Mouse (Mus musculus): ENCODE measurements around the gene Rnf180. TPM values are rescaled to one million over a fixed set of nuclear protein-coding genes. Genes with fewer than 3 reads are reported as not detected.

Gene Rnf180
- polyA plus RNA-seq, 1 experiment, result 2.7 TPM

DNA sequence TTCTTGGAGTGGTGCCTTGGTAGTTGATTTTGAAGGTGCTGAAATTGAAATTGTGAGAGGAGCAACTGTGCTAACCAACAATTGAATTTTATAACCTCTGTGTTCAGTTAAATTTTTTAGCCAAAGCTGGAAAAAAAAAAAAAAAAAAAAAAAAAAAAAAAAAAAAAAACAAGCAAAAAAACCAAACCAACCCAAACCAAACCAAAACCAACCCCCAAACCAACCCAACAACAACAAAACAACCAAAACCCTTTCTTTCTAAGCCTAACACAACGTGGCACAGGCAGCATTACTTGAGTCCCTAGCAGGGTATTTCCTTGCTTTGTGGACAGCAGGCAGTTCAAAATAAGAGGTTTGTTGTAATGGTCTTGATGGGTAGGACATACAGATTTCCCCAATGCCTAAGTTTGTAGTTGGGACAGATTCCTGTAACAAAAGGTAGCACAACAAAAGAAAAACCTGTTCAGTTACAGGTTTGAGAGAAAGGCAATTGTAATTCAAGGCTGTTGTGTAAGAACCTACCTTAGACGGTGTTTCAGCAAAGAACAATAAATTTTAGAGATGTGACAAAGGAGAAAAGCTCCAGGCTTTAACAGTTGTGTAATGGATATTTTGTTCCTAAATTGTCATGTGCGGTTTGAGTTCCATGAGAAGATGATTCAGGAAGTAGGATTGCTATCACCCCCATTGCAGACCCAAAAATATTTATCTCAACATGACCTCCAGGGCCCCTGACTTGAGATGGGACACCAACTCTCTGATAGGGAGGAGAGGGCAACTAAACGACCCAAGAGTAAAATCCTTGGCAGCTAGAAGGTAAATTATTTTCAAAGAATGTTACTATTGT lies 4.8 kb upstream of the Rnf180 start:
- H3K4me3 ChIP-seq (replicated peaks), result peak overlapping the region; percentile 81
- no peaks in the 10 kb centered on the region for H3K27me3 ChIP-seq (replicated peaks)
- peaks cover 86% of the 10 kb centered on the region for H3K4me1 ChIP-seq
- TF ChIP-seq GATA1 (IDR thresholded peaks at IDR 0.05; ENCODE audit: borderline replicate concordance, low read length) (no peak), FLI1 (IDR thresholded peaks at IDR 0.05; ENCODE audit: low read length) (no peak)
- H3K9me3 ChIP-seq, result no peaks in the 10 kb centered on the region
- no peaks in the 10 kb centered on the region for H3K36me3 ChIP-seq (replicated peaks; ENCODE audit: low read length)

DNA sequence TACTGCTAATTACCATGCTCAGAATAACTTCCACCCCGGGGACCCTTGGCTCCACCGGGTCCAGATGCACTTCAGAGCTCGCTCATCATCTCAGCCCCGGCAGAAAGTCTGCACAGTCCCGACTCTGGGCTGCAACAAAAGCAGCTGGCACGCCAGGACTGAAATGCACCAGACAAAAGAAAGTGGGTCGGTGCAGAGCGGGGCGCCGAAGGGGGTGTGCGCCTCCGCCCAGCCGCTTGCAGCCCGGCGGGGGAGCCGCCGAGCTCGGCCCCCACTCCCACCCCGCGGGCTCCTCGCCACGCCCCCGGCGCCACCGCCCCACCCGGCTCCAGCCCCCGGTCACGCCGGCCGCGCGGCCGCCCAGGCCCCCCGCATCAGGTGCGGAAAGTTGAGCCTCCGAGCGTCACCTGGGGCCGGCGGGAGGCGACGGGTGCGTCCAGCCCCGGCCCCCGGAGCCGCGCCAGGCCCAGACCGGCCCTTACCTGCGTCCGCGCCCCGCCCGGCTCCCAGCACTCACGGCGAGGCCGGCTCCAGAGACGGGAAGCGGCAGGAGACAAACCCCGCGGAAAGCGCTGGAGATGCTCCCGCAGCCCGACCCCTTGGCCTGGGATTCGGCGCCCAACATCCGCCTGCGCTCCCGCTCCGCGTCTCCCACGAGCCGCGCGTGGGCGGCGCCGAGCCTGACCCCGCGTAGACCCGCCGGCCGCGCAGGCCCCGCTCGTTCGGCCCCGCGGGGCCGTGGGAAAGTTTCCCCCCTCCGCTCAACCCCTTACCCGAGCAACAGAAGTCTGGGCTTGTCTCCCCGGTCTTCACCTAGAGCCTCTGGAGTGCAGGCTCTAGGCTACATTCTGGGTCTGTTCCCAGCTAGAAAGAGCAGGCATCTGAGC lies 591 bp downstream of the Rnf180 start:
- Histone ChIP-seq H3K4me1 (peaks cover 87% of the 10 kb centered on the region), H3K4me3 (replicated peaks) (peak overlapping the region; percentile 92), H3K27me3 (replicated peaks) (no peaks in the 10 kb centered on the region), H3K36me3 (replicated peaks; ENCODE audit: low read length) (peaks cover 16% of the 10 kb centered on the region), H3K9me3 (no peaks in the 10 kb centered on the region)
- TF ChIP-seq FLI1 (IDR thresholded peaks at IDR 0.05; ENCODE audit: low read length) (no peak), GATA1 (IDR thresholded peaks at IDR 0.05; ENCODE audit: borderline replicate concordance, low read length) (no peak)

DNA sequence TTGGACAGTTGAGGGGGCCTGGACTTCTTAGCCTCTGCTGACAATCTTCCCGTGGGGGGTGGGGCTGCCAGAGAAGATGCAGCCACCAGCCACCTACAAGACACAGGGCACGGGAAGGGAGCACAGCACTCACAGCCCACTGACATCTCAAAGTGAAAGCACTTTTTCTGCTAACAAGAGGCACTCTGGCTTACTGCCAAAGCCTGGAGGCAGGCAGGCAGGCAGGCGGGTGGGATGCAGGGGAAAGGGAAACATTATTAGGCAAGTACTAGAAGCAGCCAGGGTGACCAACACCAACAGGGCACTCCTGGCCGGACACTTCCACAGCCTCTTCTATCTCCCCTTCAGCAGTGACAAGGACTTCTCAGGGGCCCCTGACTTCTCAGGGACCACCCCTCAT lies 2.8 kb downstream of the Rnf180 start:
- TF ChIP-seq GATA1 (IDR thresholded peaks at IDR 0.05; ENCODE audit: borderline replicate concordance, low read length) (no peak), FLI1 (IDR thresholded peaks at IDR 0.05; ENCODE audit: low read length) (no peak)
- peak overlapping the region; percentile 89 for H3K4me3 ChIP-seq (replicated peaks)
- H3K27me3 ChIP-seq (replicated peaks), result no peaks in the 10 kb centered on the region
- no peaks in the 10 kb centered on the region for H3K9me3 ChIP-seq
- H3K36me3 ChIP-seq (replicated peaks; ENCODE audit: low read length), result peaks cover 32% of the 10 kb centered on the region
- H3K4me1 ChIP-seq, result peaks cover 82% of the 10 kb centered on the region

GRCm38 (mm10) chr13:105290594-105290993 lies 4.0 kb downstream of the Rnf180 start:
- Histone ChIP-seq H3K4me1 (peaks cover 80% of the 10 kb centered on the region), H3K4me3 (replicated peaks) (no peak overlapping the region), H3K9me3 (no peaks in the 10 kb centered on the region), H3K27me3 (replicated peaks) (no peaks in the 10 kb centered on the region), H3K36me3 (replicated peaks; ENCODE audit: low read length) (peaks cover 44% of the 10 kb centered on the region)
- TF ChIP-seq FLI1 (IDR thresholded peaks at IDR 0.05; ENCODE audit: low read length) (no peak), GATA1 (IDR thresholded peaks at IDR 0.05; ENCODE audit: borderline replicate concordance, low read length) (no peak)

GRCm38 (mm10) chr13:105290021-105290420 lies 4.6 kb downstream of the Rnf180 start:
- TF ChIP-seq GATA1 (IDR thresholded peaks at IDR 0.05; ENCODE audit: borderline replicate concordance, low read length), result no peak
- TF ChIP-seq FLI1 (IDR thresholded peaks at IDR 0.05; ENCODE audit: low read length), result no peak
- Histone ChIP-seq H3K36me3 (replicated peaks; ENCODE audit: low read length) (peaks cover 46% of the 10 kb centered on the region), H3K4me1 (peaks cover 77% of the 10 kb centered on the region), H3K4me3 (replicated peaks) (no peak overlapping the region), H3K9me3 (no peaks in the 10 kb centered on the region), H3K27me3 (replicated peaks) (no peaks in the 10 kb centered on the region)

DNA sequence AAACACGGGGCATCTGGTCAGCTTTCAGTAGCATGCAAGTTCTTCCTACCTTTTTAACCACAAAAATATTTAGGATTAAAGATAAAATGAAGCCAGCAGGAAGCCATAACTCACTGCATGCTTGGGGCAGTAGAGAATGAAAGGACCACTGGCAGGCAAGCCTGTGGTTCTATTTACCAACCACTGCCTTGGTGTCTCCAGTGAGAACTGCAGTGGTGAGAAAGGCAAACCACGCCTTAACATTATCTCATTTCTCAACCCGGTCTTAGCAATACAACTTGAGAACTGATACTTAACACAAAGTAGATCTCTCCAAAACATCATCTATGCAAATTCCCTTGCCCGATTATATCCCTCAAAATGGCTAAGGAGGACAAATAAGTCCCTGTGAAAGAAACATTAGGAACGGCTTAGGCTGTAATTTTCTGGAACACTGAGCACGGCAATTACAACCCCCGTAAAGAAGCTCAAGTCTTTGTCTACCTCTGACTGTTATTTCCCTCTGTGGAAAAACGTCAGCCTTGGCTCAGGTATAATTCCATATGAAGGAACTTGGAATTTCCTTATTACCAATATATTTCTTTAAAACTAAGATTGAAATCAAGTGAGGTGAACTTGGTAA lies 15.1 kb downstream of the Rnf180 start:
- Histone ChIP-seq H3K4me1 (peaks cover 52% of the 10 kb centered on the region), H3K27me3 (replicated peaks) (no peaks in the 10 kb centered on the region), H3K4me3 (replicated peaks) (peak overlapping the region; percentile 7), H3K9me3 (no peaks in the 10 kb centered on the region), H3K36me3 (replicated peaks; ENCODE audit: low read length) (peaks cover 37% of the 10 kb centered on the region)
- TF ChIP-seq GATA1 (IDR thresholded peaks at IDR 0.05; ENCODE audit: borderline replicate concordance, low read length), result no peak
- no peak for TF ChIP-seq FLI1 (IDR thresholded peaks at IDR 0.05; ENCODE audit: low read length)

DNA sequence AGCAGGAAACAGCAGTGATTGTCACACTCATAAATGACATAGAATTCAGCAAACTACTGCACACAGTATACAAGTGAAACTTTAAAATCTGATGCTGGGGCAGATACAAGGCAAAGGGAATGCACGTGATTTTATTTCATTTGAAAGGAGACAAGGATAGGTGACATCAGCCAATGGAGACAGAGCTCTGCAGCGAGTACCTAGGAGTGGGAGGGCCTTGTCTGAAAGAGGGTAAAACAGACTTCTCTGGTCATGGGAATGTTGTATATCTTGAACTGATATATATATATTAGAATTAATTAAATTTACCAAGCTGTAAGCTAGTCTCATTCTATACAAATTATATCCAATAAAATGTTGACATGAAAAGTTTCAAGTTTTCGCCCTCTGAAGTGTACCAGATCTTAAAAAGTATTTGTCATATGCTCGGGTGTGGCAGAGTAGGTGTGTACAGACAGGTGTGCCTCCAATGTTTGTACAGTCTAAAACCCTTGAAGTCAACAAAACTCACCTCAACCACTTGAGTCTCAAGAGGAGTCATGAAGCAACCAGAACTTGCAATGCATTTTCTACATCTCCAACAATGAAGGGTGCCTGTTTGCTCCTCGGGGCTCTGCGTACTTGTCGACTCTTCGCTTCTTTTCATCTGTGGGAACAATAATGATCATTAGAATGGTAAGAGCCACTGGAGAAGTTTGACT lies 24.1 kb downstream of the Rnf180 start:
- peaks cover 66% of the 10 kb centered on the region for H3K36me3 ChIP-seq (replicated peaks; ENCODE audit: low read length)
- TF ChIP-seq GATA1 (IDR thresholded peaks at IDR 0.05; ENCODE audit: borderline replicate concordance, low read length) (no peak), FLI1 (IDR thresholded peaks at IDR 0.05; ENCODE audit: low read length) (no peak)
- H3K27me3 ChIP-seq (replicated peaks), result no peaks in the 10 kb centered on the region
- peaks cover 59% of the 10 kb centered on the region for H3K4me1 ChIP-seq
- no peak overlapping the region for H3K4me3 ChIP-seq (replicated peaks)
- peaks cover 7% of the 10 kb centered on the region for H3K9me3 ChIP-seq

DNA sequence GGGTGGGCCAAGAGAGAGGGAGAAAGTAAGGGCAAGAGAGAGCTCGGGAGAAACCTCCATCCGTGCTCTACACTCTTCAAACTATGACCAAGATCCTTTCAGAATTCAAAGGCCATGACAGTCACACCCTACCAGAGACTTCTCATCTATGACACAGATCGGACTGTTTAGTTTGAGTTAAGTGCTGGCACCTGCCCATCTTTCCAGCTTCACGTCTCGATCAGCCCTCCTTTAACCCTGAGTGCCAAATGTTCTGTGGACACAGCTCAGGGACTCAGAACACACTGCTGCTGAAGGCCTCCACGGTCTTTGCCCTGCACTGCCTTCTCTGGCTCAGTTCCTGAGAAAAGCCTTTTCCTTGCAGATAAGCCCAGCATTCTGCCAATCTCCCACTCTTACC lies 27.2 kb downstream of the Rnf180 start:
- Histone ChIP-seq H3K4me3 (replicated peaks) (peak overlapping the region; percentile 64), H3K36me3 (replicated peaks; ENCODE audit: low read length) (peaks cover 64% of the 10 kb centered on the region), H3K9me3 (0 out of 2 replicates have a peak, but pooled peaks cover under 1% of the 10 kb centered on the region), H3K27me3 (replicated peaks) (no peaks in the 10 kb centered on the region), H3K4me1 (peaks cover 38% of the 10 kb centered on the region)
- TF ChIP-seq FLI1 (IDR thresholded peaks at IDR 0.05; ENCODE audit: low read length) (no peak), GATA1 (IDR thresholded peaks at IDR 0.05; ENCODE audit: borderline replicate concordance, low read length) (no peak)

GRCm38 (mm10) chr13:105266746-105267145 lies 27.9 kb downstream of the Rnf180 start:
- TF ChIP-seq GATA1 (IDR thresholded peaks at IDR 0.05; ENCODE audit: borderline replicate concordance, low read length) (no peak), FLI1 (IDR thresholded peaks at IDR 0.05; ENCODE audit: low read length) (no peak)
- Histone ChIP-seq H3K4me1 (peaks cover 36% of the 10 kb centered on the region), H3K27me3 (replicated peaks) (no peaks in the 10 kb centered on the region), H3K36me3 (replicated peaks; ENCODE audit: low read length) (peaks cover 61% of the 10 kb centered on the region), H3K4me3 (replicated peaks) (no peak overlapping the region), H3K9me3 (no peaks in the 10 kb centered on the region)
